Mouse (Mus musculus) T-cell, adult 2 months (primary cell): ENCODE results near the gene Mtcl1.

ENCODE experiments used
- DNase-seq: peaks from one replicate; pipeline ENCODE4 v3.0.0; 2022; ENCODE audit warnings: low spot score

The Mtcl1 gene

DNA sequence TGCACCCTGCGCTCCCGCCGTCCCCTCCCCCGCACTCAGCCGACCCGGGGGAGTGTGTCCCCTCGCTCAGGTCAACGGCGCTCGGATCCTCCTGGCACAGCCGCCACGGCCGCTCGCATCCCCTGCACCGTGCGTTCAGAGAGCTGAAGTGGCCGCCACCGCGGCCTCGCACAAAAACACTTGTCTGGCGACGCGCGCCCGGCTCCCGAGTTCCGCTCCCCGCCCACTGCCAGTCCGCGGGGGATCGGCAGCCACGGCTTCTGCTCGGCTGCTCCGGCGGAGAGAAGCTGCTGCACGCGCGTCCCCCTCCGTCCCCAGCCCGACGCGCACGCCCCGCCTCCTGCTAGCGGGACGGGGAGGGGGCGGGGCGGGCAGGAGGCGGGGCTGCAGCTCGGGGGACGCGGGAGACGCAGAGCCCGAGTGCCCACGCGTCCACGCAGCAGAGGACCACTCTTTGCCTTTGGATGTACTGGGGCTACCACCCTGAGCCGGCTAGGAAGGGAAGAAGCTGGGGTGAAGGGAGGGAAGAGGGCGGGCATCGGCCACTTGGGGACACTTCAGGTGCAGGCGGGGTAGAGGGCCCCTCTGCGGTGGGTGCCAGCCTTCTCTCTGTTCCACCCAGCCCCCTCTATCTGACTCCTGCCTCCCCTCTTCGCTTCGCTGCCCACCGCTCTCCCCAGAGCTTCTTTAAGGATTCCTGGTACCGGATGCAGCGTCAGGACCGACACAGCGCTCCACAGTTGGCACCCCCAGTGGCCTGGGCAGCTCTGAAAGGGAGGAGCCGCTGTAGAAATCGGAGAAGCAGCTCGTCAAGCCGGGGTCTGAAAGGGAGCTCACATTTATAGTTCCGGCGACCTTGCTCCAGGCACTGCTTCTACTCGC, at the start of gene Mtcl1:
Gene Mtcl1 (minus strand): TSS at position 291 of the 882 bp plus-strand sequence.
- DNase-seq: peak; percentile 18

DNA sequence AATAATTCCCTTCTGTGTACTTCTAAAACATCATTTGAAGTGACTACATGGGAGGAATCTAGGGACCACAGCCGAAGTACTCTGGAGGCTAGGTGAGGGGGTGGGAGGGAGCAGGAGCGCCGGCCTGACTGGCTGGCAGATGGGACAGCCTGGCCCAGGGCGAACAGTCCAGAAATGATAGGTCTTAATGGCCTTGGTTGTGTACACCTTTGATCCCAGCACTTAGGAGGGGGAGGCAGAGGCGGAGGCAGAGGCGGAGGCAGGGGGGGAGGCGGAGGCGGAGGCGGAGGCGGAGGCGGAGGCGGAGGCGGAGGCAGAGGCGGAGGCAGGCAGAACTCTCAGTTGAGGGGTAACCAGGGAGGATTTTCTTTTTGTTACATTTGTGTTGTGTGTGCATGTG, 49.0 kb upstream of the Mtcl1 start:
- DNase-seq: no peak

DNA sequence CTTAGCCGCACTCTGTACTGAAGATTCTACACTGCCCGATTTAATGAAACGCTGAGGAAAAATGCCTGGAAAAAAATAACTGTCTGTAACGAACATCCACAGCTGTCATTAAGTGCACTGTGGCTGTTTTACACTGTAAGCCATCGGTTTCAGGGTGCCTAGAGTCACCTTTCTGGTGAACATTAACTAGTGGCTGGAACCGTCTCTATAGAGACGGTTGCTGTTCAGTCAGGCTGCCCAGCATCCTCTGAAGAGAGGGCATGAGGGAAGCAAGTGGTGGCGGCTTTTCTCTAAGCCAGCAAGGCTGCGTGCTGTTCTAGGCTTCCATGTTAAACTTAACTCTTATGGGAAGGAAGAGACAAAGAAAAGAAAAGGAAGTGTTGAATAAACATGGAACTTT, 47.0 kb upstream of the Mtcl1 start:
- no peak for DNase-seq

DNA sequence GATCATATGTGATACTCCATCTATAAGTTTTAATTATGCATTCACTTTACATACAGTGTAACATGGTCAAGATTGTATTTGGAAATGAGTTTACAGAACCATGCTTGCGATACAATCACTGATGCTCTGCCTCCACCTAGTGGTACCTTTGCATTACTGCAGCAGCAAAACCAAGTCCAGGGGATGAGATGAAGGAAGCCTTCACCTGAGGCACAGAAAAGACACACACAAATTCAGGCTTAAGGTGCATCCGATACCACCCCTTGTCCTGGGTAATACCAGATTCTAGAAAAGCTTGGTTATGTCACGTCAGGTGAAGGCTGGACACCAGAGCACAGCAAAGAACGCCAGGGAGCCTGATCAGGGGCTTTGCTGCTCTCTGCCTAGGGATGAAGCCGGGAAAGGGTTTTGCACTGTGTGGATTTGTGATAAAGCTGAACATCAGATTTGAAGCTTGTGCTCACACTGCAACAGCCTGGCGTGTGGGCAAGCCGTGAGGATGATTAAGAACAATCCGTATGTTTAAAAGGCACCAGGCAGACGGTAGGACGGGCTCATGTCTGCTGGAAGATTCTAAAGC, 40.6 kb upstream of the Mtcl1 start:
- DNase-seq: peak; percentile 32

DNA sequence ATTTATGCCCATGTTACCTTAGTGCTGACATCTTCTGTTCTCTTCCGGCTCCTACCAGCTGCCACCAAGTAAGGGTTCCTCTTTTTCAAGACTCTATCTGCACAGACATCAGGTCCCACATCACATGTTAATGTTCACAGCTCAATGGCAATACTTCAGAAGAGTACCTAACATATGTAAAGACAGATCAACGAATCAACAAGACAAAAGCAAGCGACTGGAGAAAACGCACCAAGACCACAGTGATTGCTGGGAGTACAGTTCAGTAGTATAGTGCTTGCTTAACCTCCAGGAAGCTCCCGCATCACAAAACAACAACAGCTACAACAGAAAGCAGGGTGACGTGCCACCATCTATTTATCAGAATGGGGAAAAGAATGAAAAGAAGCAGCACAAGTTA, 37.0 kb upstream of the Mtcl1 start:
- no peak for DNase-seq

DNA sequence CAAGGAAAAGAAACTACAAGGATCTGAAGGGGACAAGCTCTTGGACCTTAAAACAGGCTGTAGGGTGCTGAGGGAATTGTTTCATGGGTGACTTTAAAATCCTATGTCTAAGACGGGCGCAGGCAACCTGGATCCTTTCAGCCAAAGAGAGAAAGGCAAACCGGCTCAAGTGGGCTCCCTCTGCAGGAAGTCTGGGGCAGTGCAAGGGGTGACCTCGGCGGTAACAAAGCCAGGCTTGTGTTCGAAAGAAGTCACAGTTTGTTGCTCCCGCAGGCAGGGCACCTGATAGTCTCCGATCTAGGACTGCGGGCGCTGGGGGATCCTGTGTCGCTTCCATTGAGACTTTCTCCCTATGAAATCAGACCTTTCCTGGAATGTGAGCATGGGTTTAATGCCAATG, 36.2 kb upstream of the Mtcl1 start:
- DNase-seq: peak; percentile 34

DNA sequence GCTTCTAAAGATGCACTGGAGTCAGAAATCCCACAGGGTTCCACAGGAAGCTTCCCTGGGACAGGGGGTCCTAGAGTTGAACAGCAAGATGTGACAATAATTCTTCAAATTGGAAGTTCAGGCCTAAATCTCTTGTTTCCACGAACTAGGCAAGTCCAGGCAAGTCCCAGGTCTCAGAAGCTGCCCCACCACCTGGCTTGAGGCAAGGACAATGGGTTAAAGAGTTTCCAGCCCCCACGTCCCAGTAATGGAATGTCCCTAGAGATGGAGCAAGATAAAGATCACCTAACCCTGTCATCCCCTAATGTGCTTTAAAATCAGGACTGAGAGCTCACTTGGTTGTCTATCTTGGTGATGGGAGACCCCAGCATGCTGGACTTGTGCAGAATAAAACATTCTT, 35.4 kb upstream of the Mtcl1 start:
- DNase-seq: no peak

DNA sequence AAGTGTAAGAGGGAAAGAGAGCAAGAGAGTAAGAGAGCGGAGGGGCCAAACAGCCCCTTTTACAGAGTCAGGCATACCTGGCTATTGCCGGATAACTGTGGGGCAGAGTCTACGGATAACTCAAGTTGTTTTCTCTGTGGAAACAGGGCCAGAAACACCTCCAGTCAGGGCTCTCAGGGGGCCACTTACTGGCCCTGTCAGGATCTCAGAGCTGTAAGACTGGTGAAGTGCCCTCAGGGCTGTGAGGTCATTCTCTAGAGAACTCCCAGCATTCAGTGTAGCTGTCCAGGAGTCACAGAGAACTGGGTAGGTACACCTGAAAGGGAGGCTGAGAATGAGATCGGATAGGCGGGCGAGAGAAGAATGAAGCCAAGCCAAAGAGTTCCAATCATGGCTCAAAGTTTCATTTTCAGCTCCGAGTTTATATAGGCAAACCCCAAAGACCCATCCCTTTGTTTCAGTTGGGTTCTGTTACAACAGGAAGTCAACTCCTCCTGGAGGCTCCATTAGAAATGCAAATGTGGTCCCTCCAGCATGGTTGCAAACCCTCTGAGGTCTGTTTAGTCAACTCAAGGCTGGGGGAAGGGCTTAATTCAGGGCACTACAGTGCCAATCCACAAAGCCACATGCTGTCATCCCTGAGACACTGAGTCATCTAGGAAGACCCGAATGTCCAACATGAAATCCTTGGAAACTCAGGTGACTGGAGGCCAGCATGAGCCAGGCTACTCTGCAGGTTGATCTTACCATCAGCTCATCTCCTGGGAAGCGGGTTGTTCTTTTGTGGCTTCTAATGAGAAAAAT, 34.3 kb upstream of the Mtcl1 start:
- no peak for DNase-seq

DNA sequence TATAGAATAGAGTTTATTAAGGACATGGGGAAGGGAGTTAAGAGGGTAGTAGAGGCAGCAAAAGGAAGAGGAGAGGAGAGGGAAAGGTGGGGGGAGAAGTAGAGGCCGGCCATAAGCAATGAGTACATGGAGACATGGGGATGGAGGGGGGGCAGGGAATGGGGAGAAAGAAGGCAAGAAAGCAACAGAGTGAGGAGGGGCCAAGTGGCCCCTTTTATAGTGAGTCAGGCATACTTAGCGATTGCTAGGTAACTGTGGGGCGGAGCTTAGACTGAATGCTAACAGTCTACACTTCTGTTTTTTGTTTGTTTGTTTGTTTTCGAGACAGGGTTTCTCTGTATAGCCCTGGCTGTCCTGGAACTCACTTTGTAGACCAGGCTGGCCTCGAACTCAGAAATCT, 31.7 kb upstream of the Mtcl1 start:
- no peak for DNase-seq

DNA sequence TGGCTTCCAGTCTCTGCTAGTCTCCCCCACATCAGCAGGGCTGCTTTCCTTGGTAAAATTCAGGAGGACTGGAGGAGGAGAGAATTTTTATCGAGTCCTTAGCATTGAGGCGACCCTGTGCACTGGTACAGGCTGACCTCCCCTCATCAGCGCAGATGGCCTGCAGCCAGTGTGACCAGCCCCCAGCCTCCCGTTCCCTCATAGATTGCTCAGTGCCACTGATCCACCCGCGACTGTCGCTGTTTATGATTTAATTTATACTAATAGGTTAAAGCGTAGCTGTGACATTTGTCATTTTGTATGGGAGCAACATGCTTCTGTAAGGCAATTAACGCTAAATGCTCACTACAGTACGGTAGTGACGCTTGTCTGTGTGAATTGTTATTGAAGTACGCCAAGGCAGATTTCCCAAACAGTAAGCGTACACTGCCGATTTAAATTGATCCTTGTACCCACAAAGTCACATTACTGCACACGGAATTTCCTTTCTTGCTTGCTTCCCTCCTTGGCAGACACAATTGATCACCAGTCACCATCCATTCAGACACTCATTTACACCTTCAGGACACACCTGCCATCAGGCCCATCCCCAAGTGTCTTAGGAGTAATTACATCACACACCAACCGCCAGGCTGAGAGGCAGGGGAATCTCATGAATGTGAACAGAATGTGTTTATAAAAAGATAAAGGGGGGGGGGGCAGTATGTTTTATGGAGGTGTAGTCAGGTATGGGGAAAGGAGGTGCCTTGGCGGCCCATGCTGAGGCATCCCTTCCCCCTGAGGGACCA, 31.1 kb upstream of the Mtcl1 start:
- DNase-seq: no peak

DNA sequence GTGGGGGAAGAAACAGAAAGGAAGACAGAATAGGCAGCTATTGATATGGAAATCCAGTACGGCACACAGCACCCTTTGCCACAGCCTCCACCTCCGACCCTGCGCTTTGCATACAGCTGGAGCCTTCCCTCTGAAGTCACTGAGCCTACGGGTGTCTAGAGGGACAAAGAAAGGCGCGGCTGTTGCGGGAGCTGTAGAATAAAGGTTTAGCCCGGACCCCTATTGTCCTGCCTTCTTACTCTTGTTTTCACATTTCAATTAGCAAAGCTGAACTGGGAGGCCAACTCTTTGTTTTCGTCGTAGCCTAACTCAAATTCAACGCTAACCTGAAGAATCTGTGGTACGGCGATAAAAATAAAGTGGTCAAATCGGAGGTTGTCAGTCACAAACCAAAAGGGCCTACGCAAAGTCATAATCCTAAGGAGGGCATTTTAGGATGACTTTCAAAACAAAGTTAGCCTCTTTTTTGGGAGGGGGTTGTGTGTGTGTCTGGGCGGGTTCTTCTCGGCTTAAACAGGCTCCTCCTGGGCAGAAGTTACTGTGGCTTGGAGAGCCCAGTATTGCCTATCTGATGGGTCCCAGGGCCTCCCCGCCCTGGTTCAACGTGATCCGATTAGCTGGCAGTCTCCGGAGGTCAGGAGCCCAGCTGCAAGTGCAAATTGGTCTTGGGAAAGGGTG, 30.4 kb upstream of the Mtcl1 start:
- no peak for DNase-seq

DNA sequence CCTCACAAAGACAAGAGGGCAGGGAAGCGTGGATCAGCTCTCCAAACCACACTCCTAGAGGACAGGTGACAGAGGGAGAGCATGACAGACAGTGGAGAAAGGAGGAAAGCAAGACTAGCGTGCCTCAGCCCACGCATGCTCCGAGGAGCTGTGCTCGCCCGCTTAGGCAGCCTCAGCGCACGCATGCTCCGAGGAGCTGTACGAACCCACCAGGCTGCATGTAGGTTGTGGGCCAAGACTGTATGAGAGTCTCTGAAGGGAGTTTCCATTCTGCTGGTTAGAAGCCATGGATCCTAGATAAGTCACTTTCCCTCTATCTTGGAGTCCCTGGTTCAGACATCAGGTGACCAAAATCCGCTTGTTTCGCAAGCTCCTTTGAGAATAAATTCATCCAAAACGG, 29.8 kb upstream of the Mtcl1 start:
- DNase-seq: no peak

DNA sequence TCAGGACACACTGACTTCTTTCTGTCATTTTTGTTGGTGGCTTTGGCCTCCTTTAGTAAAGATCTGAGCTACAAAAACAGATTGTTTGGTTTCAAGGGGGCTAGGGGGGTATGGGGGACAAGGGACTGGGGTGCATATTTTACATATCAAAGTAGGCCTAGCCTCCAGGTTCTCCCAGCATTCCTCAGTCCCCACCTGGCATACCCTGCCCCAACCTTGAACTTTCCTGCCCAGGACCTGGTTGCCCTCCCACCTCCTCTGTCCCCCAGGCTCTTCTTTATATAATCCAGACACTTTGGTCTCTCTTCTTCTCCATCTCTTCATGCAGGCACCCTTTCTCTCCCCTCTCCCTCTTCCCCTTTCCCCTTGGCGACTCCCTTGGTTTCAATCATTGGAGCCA, 23.7 kb upstream of the Mtcl1 start:
- DNase-seq: no peak

DNA sequence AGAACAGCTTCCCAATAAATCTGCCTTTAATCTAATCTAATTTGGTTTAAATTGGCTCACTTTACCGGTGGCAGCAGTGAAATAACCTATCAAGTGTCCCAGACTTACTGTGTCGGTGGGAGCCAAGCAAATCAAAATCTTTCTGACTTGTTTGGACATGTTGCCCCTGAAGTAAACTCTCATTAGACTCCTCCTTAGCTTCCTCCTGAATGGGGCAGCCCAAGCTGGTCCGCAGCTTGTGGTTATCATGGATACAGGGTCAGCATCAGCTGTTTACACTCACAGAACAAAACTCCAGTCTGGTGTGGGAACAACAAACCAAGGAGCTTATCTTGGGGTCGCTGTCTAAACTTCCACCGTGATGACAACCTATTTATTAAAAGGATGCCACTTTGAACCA, 22.2 kb upstream of the Mtcl1 start:
- no peak for DNase-seq

DNA sequence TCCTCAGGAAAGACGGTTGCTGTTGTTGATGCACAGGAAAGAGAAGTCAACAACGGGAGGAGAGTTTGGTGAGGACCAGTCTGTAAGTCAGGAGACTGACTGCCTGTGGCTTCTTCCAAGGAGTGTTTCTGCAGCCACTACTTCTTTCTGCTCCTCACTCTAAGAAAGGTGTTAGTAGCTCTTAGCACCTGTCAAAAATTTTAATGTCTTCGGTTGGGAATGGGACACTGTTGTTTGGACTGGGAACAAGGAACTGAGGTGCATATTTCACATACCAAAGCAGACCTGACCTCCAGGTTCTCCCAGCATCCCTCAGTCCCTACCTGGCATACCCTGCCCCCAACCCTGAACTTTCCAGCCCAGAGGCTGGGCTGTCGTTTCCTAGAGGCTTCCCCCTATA, 21.7 kb upstream of the Mtcl1 start:
- no peak for DNase-seq

DNA sequence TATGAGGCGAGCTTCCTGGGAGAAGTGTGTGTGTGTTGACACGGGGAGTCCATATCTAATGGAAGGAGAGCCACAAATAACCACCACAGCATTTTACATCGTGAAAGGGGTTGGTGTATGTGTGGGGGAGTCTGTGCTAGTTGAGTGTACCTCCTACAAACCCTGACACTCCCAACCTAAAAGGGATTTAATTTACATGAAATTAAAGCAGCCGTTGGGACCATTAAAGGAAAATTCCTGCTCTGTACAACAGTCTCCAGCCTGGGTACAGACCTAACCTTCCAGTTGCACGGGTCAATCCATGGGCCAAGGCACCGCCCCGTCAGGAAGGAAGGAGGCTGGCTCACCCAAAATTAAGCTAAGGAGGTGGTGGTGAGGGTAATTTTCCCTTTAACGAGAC, 20.5 kb upstream of the Mtcl1 start:
- DNase-seq: no peak

DNA sequence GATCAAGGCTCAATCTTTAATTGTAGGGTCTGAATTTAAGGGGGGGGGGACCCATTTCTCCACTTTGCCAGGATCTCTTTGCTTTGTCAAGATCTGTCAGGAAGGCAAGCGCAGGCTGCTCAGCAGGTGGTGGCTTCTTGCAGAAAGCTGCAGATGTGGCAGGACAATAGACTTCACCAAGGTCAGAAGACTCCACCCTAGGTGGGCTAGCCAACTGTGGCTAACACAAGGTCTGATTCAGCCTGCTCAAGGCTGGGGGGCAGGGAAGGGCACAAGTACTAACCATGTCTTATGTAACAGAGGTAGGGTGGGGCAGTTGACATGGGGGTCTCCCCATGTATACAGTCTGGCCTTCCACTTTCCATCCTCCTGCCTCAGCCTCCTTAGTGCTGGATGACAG, 7.7 kb upstream of the Mtcl1 start:
- no peak for DNase-seq

DNA sequence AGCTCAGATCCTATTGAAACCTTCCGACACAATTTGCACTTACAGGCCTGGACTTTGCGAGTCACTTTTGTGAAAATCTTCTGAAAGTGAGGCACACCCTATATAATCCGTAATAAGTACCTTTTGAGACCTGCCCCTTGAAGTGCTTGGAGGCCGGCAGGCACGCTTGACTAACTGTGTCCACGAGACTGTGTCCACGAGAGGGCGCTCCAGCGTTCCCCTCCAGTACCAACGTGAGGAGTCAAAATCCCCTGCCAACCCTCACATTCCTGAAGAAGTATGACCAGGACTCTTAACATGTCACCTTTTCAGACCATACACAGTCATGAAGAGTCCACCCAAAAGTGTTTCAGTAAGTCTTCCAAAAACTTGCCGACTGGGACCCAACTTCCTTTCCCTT, 1.6 kb upstream of the Mtcl1 start:
- peak; percentile 31 for DNase-seq

DNA sequence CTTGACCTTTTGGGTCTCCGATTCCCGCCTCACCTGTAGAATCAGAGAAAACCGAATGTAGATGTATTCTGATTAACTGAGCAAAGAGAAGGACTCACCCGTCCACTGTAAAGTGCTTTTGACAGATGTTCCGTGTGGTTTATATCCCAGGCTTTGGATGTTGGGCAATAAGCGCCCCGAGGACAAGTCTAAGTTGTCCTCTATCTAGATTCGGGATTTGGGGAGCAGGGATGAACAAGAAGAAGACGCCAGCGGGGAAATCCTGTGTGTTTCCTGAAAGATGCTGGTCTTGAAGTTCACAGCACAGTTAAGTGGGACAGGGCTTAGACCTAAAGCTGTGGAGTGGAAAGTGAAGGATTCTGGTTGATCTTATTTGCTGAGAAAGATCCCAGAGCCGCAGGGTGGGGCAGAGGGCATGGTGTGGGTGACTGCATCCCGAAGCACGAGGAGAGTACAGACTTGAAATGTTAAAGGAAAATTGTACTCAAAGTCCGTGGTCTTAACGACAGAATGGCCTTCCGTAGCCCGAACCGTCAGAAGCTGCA, 1.0 kb upstream of the Mtcl1 start:
- DNase-seq: no peak

DNA sequence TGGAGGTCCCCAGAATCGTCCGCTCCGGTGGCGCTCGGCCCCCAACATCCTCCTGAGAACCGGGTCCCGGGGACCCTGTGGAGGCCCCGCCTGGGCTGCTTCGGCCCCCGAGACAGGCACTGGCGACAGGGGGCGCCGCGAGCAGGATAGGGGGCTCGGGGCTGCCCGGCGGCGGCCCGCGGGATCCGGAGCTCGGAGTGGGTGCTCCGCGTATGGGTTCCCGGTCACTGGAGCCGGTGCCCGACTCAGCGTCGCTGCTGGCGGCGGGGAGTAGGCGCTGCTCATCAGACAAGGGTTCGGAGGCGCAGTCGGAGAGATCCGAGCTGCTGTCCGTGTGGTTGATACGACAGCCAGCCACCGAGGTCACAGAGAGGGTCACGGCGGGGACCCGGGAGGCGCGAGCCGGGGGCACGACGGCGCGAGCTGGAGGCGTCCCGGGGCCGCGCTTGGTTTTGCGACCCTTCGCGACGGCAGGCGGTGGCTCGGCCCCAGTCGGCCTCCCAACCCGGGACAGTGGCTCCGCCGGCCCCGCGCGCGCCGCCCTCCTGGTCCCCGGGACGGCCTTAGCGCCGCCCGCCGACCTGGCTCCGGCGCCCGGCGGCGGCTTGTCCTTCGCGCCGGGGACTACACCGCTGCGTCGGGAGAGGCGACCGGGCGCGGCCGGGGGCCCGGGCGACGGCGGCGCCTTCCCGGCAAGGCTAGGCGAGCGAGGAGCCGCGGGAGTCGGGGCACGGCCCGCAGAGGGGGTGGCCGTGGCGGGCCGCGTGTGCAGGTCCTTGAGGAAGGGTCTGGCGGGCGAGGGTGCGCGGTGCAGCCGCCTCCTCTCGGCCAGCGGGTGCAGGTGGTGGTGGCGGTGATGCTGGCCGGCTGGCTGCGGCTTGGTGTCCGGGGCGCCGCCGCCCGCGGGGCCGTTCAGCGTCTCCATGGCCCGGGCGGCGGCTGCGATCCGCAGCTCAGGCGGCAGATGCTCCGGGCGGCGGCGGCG, 837 bp downstream of the Mtcl1 start:
- DNase-seq: no peak
